Mouse (Mus musculus) adrenal gland, adult 18-20 months (tissue): ENCODE data around the gene Plac9b. TPM values are rescaled to one million over a fixed set of nuclear protein-coding genes. Genes with fewer than 3 reads are reported as not detected.

Experiments used
- total RNA-seq, 2 experiments: library from RNA; stranded (reverse); gene quantifications; 1 replicate in 1 of 2; 2 replicates in 1 of 2; pipeline ENCODE4 v1.2.3; 2021

Gene Plac9b
- total RNA-seq, 2 experiments from 2014 or later = 39.6 to 53.4 TPM

Other genes starting within 250 kb of the Plac9b start
- not detected for gene Cphx1, start 244.2 kb downstream of the Plac9b start, total RNA-seq
- gene Duxbl1, start 203.9 kb downstream of the Plac9b start, total RNA-seq = under 1 TPM in 1 of 2 experiments, not detected in 1; 0.17 TPM
- gene Gm9780, start 139.8 kb downstream of the Plac9b start, total RNA-seq = 10 to 100 TPM in 1 of 2 experiments, 1 to 10 TPM in 1; 6.6 to 30.1 TPM
- 10 to 100 TPM; 12.5 to 17.2 TPM for gene Tmem254c, start 115.1 kb downstream of the Plac9b start, total RNA-seq
- gene Cphx2, start 101.0 kb downstream of the Plac9b start, total RNA-seq = not detected
- not detected for gene Cphx3, start 100.2 kb downstream of the Plac9b start, total RNA-seq
- gene Duxbl2, start 64.1 kb downstream of the Plac9b start, total RNA-seq = not detected
- gene Tmem254b, start 24.6 kb upstream of the Plac9b start, total RNA-seq = 10 to 100 TPM in 1 of 2 experiments, 1 to 10 TPM in 1; 6.6 to 13.6 TPM
- under 1 TPM in 1 of 2 experiments, not detected in 1; 0.26 TPM for gene Duxbl3, start 75.5 kb upstream of the Plac9b start, total RNA-seq